Mouse (Mus musculus) olfactory bulb, adult 2 months (tissue): ENCODE measurements at regions not wholly inside any gene's neighbourhood (a gene's known extent, or its start where the extent isn't known, plus 50 kb on each side); places are given as distances from the start of the nearest gene placed in this dataset.
A peak's percentile ranks its signal among the peaks of the same experiment; 100 is the strongest.

ENCODE experiments used
- H3K27ac ChIP-seq: fragments of 200-500 bp; 2 replicates; pipeline ENCODE4 v1.5.1; 2012; ENCODE audit warnings: low read depth, low read length; ENCODE audit not compliant: insufficient read depth
- H3K4me1 ChIP-seq: fragments of 200-500 bp; 2 replicates; pipeline ENCODE4 v1.6.1; 2012; ENCODE audit warnings: low read length; ENCODE audit not compliant: control insufficient read depth, insufficient read depth
- H3K4me3 ChIP-seq: fragments of 200-500 bp; 2 replicates; pipeline ENCODE4 v1.5.1; 2012; ENCODE audit warnings: mild to moderate bottlenecking, low read depth, low read length, moderate library complexity; ENCODE audit not compliant: insufficient read depth
- CTCF ChIP-seq: fragments of 200-500 bp; IDR thresholded peaks from 2 replicates; pipeline ENCODE4 v1.5.1; 2012; ENCODE audit warnings: low read depth, mild to moderate bottlenecking, low read length, moderate library complexity; ENCODE audit not compliant: insufficient read depth
- POLR2A ChIP-seq: fragments of 200-500 bp; IDR thresholded peaks from 2 replicates; pipeline ENCODE4 v1.6.1; 2012; ENCODE audit warnings: mild to moderate bottlenecking, low read depth, low read length, moderate library complexity; ENCODE audit not compliant: insufficient read depth
- WGBS: fragments of 180-500 bp; shearing (Covaris S2); methylation state at CpG from one replicate; pipeline ENCODE4 v1.1.7; 2018; 5-methylcytosine and 5-hydroxymethylcytosine counted together

- no peak for TF ChIP-seq CTCF
- TF ChIP-seq POLR2A: no peak
- Histone ChIP-seq H3K27ac (no peak overlapping the region), H3K4me1 (peaks cover 5% of the 10 kb centered on the region), H3K4me3 (no peak overlapping the region)
- 88% methylated on average over 2 of the region's 2 CpGs for WGBS
Observed at GRCm38 (mm10) chr4:62806786-62807185, 158.6 kb upstream of the Zfp618 start.

DNA sequence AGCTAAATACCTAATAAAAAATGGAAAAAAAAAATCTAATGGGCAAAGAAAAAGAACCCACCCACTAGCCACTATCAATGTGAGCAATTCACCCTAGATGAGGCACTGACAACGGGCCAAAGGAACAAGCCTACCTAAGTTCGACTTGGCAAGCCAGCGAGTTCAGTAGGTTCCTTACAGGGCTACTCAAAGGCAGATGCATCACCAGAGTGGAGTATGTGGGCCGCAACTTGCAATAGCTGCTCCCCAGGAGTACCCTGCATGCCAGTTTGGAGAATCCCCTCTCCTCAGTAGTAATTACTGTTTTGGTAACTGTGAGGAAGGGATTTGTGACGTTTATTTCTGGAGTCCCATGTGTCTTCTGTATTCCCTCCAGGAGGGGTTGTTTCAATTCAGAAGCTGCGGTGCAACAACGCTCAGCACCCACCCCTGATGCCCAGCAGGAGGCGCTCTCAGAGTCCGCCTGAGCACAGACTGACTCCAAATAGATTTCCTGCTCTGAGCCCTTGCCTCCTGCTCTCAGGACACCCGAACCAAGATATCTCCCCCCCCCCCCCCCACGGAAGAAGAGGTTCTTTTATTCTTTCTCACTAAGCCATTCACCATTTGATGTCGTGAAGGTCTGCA lies 157.3 kb upstream of the Zfp618 start:
- no peak for TF ChIP-seq POLR2A
- TF ChIP-seq CTCF: peak; percentile 22; the same call in 1 of the 2 replicates
- Histone ChIP-seq H3K27ac (no peak overlapping the region), H3K4me1 (peaks cover 5% of the 10 kb centered on the region), H3K4me3 (no peak overlapping the region)
- 45% methylated on average over 12 of the region's 12 CpGs for WGBS

DNA sequence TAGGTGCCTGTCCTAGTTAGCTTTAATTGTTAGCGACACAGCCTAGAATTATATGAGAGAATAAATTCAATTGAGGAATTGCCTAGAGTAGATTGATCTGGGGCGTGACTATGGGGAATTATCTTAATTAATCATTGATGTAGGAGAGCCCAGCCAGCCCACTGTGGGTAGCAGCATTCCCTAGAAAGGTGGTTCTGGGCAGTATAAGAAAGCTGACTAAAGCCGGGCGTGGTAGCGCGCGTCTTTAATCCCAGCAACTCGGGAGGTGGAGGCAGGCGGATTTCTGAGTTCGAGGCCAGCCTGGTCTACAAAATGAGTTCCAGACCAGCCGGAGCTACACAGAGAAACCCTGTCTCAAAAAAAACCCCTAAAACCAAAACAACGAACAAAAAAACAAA lies 156.8 kb upstream of the Zfp618 start:
- Histone ChIP-seq H3K27ac (no peak overlapping the region), H3K4me3 (no peak overlapping the region), H3K4me1 (peaks cover 5% of the 10 kb centered on the region)
- WGBS: 96% methylated on average over 12 of the region's 12 CpGs
- TF ChIP-seq CTCF (no peak), POLR2A (no peak)

GRCm38 (mm10) chr4:62809048-62809447 lies 156.3 kb upstream of the Zfp618 start:
- Histone ChIP-seq H3K4me1 (peaks cover 5% of the 10 kb centered on the region), H3K4me3 (no peak overlapping the region), H3K27ac (no peak overlapping the region)
- 76% methylated on average over 4 of the region's 4 CpGs for WGBS
- no peak for TF ChIP-seq CTCF

GRCm38 (mm10) chr4:62819889-62820288 lies 145.5 kb upstream of the Zfp618 start:
- no peak overlapping the region for H3K4me3 ChIP-seq
- WGBS: 98% methylated on average over 2 of the region's 2 CpGs
- TF ChIP-seq CTCF: no peak
- TF ChIP-seq POLR2A: no peak

GRCm38 (mm10) chr4:62821288-62821687 lies 144.1 kb upstream of the Zfp618 start:
- TF ChIP-seq CTCF: no peak
- no peak for TF ChIP-seq POLR2A
- no peaks in the 10 kb centered on the region for H3K4me1 ChIP-seq
- H3K27ac ChIP-seq: no peak overlapping the region
- WGBS: 50% methylated on average over 2 of the region's 2 CpGs
- no peak overlapping the region for H3K4me3 ChIP-seq

More at GRCm38 (mm10) chr4:62819889-62820288, 145.5 kb upstream of the Zfp618 start:
- Histone ChIP-seq H3K4me1 (no peaks in the 10 kb centered on the region), H3K27ac (no peak overlapping the region)

- 17% methylated on average over 7 of the region's 7 CpGs for WGBS
- peak; percentile 36; the same call in 1 of the 2 replicates for TF ChIP-seq CTCF
- TF ChIP-seq POLR2A: no peak
- Histone ChIP-seq H3K4me1 (no peaks in the 10 kb centered on the region), H3K27ac (no peak overlapping the region), H3K4me3 (no peak overlapping the region)
Observed at GRCm38 (mm10) chr4:62822568-62822967, 142.8 kb upstream of the Zfp618 start.

- Histone ChIP-seq H3K4me1 (no peaks in the 10 kb centered on the region), H3K27ac (no peak overlapping the region), H3K4me3 (no peak overlapping the region)
- 59% methylated on average over 7 of the region's 7 CpGs for WGBS
- TF ChIP-seq POLR2A (no peak), CTCF (no peak)
Observed at GRCm38 (mm10) chr4:62823082-62823481, 142.3 kb upstream of the Zfp618 start.

GRCm38 (mm10) chr4:62823555-62824250 lies 141.7 kb upstream of the Zfp618 start:
- no peak overlapping the region for H3K4me3 ChIP-seq
- WGBS: 38% methylated on average over 9 of the region's 9 CpGs
- H3K27ac ChIP-seq: no peak overlapping the region
- H3K4me1 ChIP-seq: no peaks in the 10 kb centered on the region
- TF ChIP-seq POLR2A (no peak), CTCF (no peak)
